Mouse (Mus musculus) embryonic fibroblast, embryonic 13.5 days (primary cell): ENCODE data around the gene Ikzf1. TPM values are rescaled to one million over a fixed set of nuclear protein-coding genes. Genes with fewer than 3 reads are reported as not detected.

ENCODE experiments used
- H3K27ac ChIP-seq: 2 replicates; pipeline ENCODE4 v1.5.1; 2012; ENCODE audit warnings: low read length, control low read depth, inconsistent platforms; ENCODE audit not compliant: insufficient read depth
- H3K4me1 ChIP-seq: 2 replicates; pipeline ENCODE4 v1.6.1; 2011; ENCODE audit warnings: low read length; ENCODE audit not compliant: control insufficient read depth, insufficient read depth
- H3K4me3 ChIP-seq: 2 replicates; pipeline ENCODE4 v1.5.1; 2011; ENCODE audit warnings: mild to moderate bottlenecking, control low read depth, low read length; ENCODE audit not compliant: insufficient read depth
- CTCF ChIP-seq: IDR thresholded peaks from 2 replicates; pipeline ENCODE4 v1.5.1; 2011; ENCODE audit warnings: mild to moderate bottlenecking, control low read depth, low read length, moderate library complexity, borderline replicate concordance; ENCODE audit not compliant: insufficient read depth
- POLR2A ChIP-seq: IDR thresholded peaks from 2 replicates; pipeline ENCODE4 v1.6.1; 2011; ENCODE audit warnings: low read depth, mild to moderate bottlenecking, control low read depth, low read length, moderate library complexity
- polyA plus RNA-seq: library from polyadenylated mRNA; stranded (reverse); fragments of >200 nt; gene quantifications from 2 replicates; pipeline ENCODE4 v1.2.4, GENCODE M21; 2011; ENCODE audit warnings: low read depth; ENCODE audit not compliant: missing spikeins, insufficient read length

Ikzf1 gene
- polyA plus RNA-seq, 1 experiment = 0.21 TPM

DNA sequence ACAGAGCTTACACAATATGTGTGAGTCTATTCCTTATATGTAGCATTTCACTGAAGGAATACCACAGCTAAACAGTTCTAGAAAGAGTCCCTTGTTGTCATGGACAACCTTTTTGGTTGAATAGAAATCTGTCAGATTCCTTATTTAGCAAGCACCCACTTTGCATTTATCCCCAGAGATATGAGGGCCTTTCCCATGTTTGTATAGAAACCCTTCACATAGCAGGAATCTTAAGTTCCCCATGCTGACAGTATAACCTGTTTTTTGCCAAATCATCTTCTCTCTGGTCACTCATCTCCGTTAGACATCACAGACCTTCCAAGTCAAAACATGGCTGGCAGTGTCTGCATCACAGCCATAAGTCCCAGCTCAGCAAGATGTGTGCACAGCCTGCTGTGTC lies 59.4 kb downstream of the Ikzf1 start:
- TF ChIP-seq POLR2A (no peak), CTCF (no peak)
- no peaks in the 10 kb centered on the region for H3K4me1 ChIP-seq
- no peak overlapping the region for H3K4me3 ChIP-seq
- H3K27ac ChIP-seq = no peak overlapping the region

DNA sequence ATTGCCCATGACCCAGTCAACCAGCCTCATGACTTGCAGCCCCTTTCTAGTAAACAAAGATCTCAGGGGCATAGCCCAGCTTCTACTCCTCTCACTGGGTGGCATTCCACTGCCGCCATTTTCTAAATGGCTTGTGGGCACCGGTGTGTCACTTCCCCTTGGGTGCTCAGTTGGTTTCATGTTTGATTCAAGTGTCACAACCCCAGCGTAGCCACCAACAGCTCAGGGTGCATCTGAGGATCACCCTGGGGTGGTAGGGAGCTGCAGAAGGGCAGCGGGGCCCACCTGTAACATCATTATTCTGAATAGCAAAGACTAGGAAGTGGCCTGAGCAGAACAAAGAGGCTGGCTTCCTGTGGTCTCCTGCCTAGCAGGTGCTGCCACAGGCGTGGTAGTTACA lies 66.3 kb downstream of the Ikzf1 start:
- no peak for TF ChIP-seq CTCF
- no peak for TF ChIP-seq POLR2A
- Histone ChIP-seq H3K4me1 (no peaks in the 10 kb centered on the region), H3K27ac (no peak overlapping the region), H3K4me3 (no peak overlapping the region)

DNA sequence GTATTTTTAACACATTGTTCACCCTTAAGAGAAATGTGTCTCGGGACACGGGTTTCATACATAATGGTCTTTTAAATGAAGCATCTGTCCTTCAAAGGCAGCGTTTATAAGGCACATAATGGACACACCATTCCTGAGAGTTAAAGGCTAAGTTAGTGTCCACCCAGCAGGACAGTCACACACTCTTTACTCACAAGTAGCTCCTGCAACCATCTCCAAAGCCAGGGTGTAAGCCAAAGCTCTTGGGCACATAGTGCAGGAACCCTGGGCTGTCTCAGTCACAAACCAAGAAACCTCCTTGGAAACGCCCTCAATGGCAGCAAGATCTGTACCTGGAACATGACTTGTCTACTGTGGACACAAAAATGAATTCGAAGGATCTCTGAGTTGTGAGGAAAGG lies 68.1 kb downstream of the Ikzf1 start:
- TF ChIP-seq POLR2A = no peak
- TF ChIP-seq CTCF = no peak
- no peaks in the 10 kb centered on the region for H3K4me1 ChIP-seq
- no peak overlapping the region for H3K27ac ChIP-seq
- no peak overlapping the region for H3K4me3 ChIP-seq

DNA sequence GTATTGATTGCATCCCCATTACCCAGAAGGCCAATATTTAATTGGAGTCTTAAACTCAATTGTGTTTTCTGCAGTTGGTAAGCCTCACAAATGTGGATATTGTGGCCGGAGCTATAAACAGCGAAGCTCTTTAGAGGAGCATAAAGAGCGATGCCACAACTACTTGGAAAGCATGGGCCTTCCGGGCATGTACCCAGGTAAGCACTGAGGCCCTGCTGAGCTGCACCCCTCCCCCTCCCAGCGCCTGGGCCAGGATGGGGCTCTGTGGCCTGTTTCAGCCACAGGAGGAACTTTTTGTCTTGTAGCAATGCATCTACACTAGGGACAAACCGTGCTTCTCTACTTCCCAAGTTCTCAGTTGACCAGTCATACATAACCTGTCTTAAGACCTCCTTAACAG lies 73.3 kb downstream of the Ikzf1 start:
- H3K4me1 ChIP-seq = no peaks in the 10 kb centered on the region
- TF ChIP-seq CTCF (no peak), POLR2A (no peak)

DNA sequence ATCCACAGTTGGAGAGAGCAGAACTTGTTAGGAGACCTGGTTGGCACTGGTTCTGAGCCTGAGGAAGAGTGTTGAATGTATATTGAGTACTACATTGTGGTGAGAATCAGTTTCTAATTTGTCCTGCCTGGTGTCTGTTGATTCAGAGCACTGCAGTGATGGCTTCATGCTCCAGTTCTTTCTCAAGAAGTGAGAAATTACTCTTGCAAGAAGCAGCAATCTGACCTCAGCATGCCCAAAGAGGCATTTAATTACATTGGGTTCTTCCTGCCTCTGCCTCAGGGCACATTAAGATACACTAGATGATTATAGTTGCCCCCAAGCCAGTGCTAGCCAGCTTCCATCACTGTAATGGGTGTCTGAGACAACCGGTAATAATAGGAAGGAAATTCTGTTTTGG lies 74.1 kb downstream of the Ikzf1 start:
- TF ChIP-seq CTCF (no peak), POLR2A (no peak)
- H3K4me3 ChIP-seq = no peak overlapping the region

More for the DNA sequence above, 73.3 kb downstream of the Ikzf1 start:
- H3K27ac ChIP-seq = no peak overlapping the region
- H3K4me3 ChIP-seq = no peak overlapping the region

DNA sequence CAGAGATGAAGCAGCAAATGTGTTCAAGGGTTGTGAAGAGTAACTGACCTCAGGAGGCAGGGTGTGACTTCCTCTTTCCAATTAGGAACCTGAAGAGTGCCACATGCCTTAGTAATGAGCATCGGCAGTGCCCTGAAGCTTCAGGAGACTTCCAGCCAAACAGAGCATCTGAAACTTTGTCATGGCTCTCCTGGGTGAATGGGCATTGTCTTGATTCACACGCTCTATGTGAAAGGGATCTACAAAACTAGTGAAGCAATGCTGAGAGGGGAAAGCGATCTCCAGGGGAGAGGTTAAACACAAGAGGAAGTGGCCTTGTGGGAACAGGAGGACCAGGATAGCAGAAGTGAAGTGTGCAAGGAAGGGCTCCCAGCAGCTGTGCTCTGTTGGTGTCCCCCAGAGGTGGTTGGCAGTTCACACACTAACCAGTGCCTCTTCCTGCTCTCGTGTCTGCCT lies 78.4 kb downstream of the Ikzf1 start:
- TF ChIP-seq CTCF (no peak), POLR2A (no peak)
- Histone ChIP-seq H3K4me3 (no peak overlapping the region), H3K27ac (no peak overlapping the region), H3K4me1 (no peaks in the 10 kb centered on the region)

More for the DNA sequence above, 74.1 kb downstream of the Ikzf1 start:
- H3K4me1 ChIP-seq = no peaks in the 10 kb centered on the region
- H3K27ac ChIP-seq = no peak overlapping the region

DNA sequence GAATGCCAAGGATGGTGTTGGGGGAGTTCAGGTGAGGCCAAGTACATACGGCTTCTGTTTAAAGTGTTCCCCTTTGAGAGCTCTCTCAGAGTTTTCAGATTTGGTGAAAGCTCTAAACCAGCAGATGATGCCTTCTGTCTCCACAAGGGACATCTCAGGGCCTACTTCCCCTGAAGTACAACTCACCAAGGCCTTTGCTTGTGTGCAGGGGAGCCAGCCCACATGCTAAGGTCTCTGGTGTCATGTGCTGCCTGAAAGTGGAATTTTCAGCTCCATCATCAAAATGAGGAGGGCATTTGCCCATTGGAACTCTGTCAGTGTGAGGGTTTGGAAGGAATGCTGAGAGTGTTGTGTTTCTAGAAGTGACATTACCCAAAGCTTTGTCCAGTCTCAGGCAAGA lies 80.6 kb downstream of the Ikzf1 start:
- Histone ChIP-seq H3K27ac (no peak overlapping the region), H3K4me1 (no peaks in the 10 kb centered on the region), H3K4me3 (no peak overlapping the region)
- TF ChIP-seq CTCF = no peak
- no peak for TF ChIP-seq POLR2A

DNA sequence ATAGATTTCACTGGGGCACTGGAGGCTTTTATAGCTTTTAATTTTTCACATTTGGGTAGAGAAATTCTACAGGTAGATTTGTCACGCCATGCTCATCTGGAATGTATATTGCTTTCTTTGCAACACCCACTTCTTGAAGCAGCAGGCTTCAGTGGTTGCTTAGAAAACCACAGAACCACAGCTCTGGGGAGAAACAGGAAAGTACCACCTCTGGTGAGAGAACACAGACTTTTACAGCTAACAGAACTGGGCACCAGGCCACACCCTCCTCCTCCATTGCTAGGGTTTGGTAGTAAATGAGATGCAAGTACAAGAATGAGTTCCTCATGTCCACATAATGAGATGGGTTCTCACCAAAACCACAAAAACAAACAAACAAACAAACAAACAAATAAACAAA lies 81.3 kb downstream of the Ikzf1 start:
- no peak overlapping the region for H3K4me3 ChIP-seq
- no peak for TF ChIP-seq POLR2A
- no peak for TF ChIP-seq CTCF
- H3K27ac ChIP-seq = no peak overlapping the region
- no peaks in the 10 kb centered on the region for H3K4me1 ChIP-seq

DNA sequence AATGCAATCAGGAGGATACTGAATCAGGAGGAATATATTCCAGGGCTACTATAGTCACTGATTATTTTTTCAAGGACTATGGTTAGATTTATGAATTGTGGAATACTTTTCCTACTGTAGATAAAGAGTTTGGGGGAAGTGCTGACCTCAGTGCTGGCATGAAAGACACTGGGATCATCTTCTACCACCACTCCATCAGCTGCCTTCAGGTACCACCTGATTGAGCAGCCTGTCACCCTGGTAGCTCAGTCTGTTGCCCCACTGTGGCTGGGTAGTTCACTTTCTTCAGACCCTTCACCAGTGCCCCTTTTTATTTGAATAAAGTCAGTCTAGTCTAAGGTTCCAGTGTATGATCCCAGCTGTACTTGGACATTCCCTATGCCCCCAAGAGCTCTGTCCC lies 81.9 kb downstream of the Ikzf1 start:
- no peaks in the 10 kb centered on the region for H3K4me1 ChIP-seq
- H3K4me3 ChIP-seq = no peak overlapping the region
- TF ChIP-seq CTCF (no peak), POLR2A (no peak)
- no peak overlapping the region for H3K27ac ChIP-seq

DNA sequence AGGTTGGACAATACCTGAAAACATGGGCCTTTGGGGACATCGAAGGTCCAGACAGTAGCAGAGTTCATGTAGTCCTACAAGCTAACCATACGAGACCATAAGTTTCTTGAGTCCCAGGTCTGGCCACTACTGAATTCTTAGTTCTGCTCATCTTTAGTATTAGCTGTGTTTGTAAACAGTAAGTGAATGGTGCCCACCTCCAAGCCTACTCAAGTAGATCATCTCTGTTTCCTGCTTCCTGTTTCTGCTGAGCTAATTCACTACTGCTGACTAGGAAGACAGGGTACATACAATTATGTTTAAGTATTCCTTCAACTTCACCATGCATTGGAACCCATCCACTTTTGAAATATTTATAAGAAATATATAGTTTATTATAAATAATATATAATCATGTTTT lies 83.3 kb downstream of the Ikzf1 start:
- Histone ChIP-seq H3K27ac (no peak overlapping the region), H3K4me1 (no peaks in the 10 kb centered on the region), H3K4me3 (no peak overlapping the region)
- TF ChIP-seq CTCF (no peak), POLR2A (no peak)

DNA sequence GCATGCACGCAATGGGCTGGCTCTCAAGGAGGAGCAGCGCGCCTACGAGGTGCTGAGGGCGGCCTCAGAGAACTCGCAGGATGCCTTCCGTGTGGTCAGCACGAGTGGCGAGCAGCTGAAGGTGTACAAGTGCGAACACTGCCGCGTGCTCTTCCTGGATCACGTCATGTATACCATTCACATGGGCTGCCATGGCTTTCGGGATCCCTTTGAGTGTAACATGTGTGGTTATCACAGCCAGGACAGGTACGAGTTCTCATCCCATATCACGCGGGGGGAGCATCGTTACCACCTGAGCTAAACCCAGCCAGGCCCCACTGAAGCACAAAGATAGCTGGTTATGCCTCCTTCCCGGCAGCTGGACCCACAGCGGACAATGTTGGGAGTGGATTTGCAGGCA lies 84.5 kb downstream of the Ikzf1 start:
- no peaks in the 10 kb centered on the region for H3K4me1 ChIP-seq
- H3K4me3 ChIP-seq = no peak overlapping the region
- no peak overlapping the region for H3K27ac ChIP-seq
- TF ChIP-seq POLR2A = no peak
- no peak for TF ChIP-seq CTCF
